Mouse (Mus musculus) E14TG2a.4 (cell line): ENCODE data around the gene Cfb.

Experiments used
- H3K27me3 ChIP-seq: 2 replicates; pipeline ENCODE4 v1.6.1; 2014; ENCODE audit warnings: low read length, control low read depth; ENCODE audit not compliant: insufficient read depth
- H3K36me3 ChIP-seq: 2 replicates; pipeline ENCODE4 v1.6.1; 2014; ENCODE audit warnings: low read length, control low read depth; ENCODE audit not compliant: insufficient read depth
- H3K4me1 ChIP-seq: replicated peaks from 2 replicates; pipeline ENCODE4 v1.6.1; 2014; ENCODE audit warnings: low read depth, low read length, control low read depth
- H3K4me3 ChIP-seq: replicated peaks from 2 replicates; pipeline ENCODE4 v1.5.1; 2014; ENCODE audit warnings: mild to moderate bottlenecking, low read length
- H3K9me3 ChIP-seq: 2 replicates; pipeline ENCODE4 v1.6.1; 2014; ENCODE audit warnings: low read length, control low read depth
- CTCF ChIP-seq: conservative IDR thresholded peaks from 2 replicates; pipeline ENCODE4 v1.5.1; 2014; ENCODE audit warnings: low read length
- NANOG ChIP-seq: IDR thresholded peaks from 2 replicates; pipeline ENCODE4 v1.6.1; 2014; ENCODE audit warnings: borderline replicate concordance, low read length, mixed read lengths
- POU5F1 ChIP-seq: IDR thresholded peaks from 2 replicates; pipeline ENCODE4 v1.6.1; 2014; ENCODE audit warnings: low read length, borderline replicate concordance

Cfb gene

GRCm38 (mm10) chr17:34879336-34879879, 17.1 kb upstream of the Cfb start, which contains the start of gene Zbtb12:
Gene Zbtb12 (plus strand): TSS chr17:34879483.
- Histone ChIP-seq H3K9me3 (no peaks in the 10 kb centered on the region), H3K4me3 (peak within 1 kb of the TSS; percentile 57), H3K4me1 (peaks cover 46% of the 10 kb centered on the region), H3K27me3 (peaks cover 6% of the 10 kb centered on the region), H3K36me3 (no peaks in the 10 kb centered on the region)
- TF ChIP-seq CTCF (no peak), POU5F1 (no peak), NANOG (no peak)

DNA sequence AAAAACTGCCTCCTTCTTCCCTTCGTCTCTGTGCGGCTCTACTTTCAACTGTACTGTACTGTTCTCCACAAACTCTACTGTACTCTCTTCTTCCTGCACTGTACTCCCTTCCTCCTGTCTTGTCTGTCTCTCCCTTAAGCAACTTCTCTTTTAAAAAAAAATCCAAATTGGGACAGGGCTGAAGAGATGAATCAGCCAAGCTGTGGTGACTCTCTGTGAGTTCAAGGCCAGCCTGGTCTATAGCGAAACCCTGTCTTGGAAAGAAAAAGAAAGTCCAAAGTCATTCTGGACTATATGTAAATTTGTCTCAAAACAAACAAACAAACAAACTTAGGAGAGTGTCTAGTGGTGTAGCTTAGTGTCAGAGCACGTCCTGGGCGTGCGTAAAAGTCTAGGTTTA, 12.0 kb upstream of the Cfb start:
- Histone ChIP-seq H3K36me3 (no peaks in the 10 kb centered on the region), H3K4me1 (peaks cover 19% of the 10 kb centered on the region), H3K4me3 (no peak overlapping the region), H3K9me3 (no peaks in the 10 kb centered on the region), H3K27me3 (peaks cover 10% of the 10 kb centered on the region; the same call in 1 of the 2 replicates)
- TF ChIP-seq POU5F1 (no peak), NANOG (no peak), CTCF (no peak)

GRCm38 (mm10) chr17:34865981-34866380, 3.7 kb upstream of the Cfb start:
- Histone ChIP-seq H3K4me3 (no peak overlapping the region), H3K9me3 (no peaks in the 10 kb centered on the region), H3K4me1 (no peaks in the 10 kb centered on the region), H3K27me3 (peaks cover 17% of the 10 kb centered on the region), H3K36me3 (no peaks in the 10 kb centered on the region)
- TF ChIP-seq NANOG (no peak), POU5F1 (no peak), CTCF (no peak)

DNA sequence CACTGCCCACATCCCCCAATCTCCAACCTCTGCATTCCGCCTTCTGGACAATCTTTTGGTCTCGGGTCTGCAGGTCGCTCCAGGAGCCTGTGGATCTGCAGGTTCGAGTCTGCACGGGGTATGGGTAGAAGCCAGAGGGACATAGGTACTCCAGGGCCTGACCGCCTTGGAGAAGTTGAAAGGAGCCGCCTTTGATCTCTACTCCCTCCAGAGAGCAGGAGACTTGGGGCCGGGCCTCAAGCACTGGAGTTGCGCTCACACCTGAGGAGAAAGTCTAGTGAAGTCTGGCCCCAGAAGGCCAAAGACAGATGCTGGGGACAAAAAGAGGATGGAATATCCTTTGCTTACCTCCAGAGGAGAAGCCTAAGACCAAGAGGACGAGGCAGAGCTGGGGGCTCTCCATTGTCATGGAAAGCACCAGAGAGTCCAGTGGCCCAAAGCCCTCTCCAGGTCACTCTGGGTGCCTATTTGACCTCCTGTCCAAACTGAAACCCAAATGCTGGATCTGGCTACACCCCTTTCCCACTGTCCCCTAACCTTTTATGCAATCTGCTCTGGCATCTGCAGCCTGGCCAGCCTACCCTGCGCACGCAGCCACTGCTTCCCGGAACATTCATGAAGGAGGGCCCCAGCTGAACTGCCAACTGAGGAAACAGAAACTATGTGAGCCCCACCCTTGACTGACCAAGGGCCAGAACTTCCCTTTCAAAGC, 458 bp downstream of the Cfb start:
- TF ChIP-seq POU5F1 = no peak
- no peak for TF ChIP-seq CTCF
- no peak for TF ChIP-seq NANOG
- H3K4me3 ChIP-seq = no peak overlapping the region
- peaks cover 27% of the 10 kb centered on the region for H3K36me3 ChIP-seq
- no peaks in the 10 kb centered on the region for H3K9me3 ChIP-seq
- H3K27me3 ChIP-seq = peaks cover 17% of the 10 kb centered on the region
- peaks cover 10% of the 10 kb centered on the region for H3K4me1 ChIP-seq

DNA sequence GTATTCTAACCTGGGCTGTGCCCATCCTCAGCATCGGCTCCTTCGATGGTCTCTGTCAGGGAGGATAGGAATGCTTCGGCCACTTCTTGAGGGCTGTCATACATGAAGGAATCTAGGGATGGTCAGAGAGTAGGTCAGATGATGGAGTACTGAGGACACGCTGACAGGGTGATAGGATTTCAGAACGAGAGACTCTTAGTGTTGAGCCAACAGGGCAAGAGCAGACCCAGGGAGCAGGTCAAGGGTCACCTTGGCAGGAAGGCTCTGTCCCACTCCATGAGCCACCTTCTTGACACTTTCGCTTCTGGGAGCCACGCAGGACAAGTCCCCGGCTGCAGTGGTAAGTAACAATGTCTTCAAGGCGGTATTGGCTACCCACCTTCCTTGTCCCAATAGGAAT, 1.8 kb downstream of the Cfb start:
- Histone ChIP-seq H3K27me3 (peaks cover 17% of the 10 kb centered on the region), H3K4me1 (peaks cover 14% of the 10 kb centered on the region), H3K36me3 (peaks cover 40% of the 10 kb centered on the region), H3K9me3 (no peaks in the 10 kb centered on the region), H3K4me3 (no peak overlapping the region)
- TF ChIP-seq NANOG = no peak
- no peak for TF ChIP-seq CTCF
- no peak for TF ChIP-seq POU5F1

DNA sequence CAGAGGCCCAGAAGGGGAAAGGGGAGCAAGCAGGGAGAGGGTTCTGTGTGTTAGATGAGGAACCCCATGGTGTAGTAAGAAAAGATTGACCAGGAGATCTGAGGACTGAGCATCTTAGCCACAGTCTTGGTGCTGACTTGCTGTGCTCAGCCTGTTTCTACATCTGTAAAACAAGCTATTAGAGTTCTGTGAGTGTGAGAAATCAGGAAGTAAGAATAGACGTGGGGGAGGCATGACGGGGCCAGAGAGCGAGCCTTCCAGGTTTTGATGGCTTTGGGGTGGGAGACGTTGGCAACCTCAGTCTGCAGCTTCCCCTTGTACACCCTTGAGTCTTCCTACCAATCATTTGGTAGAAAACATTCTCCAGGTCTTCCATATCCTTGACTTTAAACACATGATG, 3.6 kb downstream of the Cfb start:
- Histone ChIP-seq H3K4me3 (no peak overlapping the region), H3K4me1 (peaks cover 16% of the 10 kb centered on the region), H3K27me3 (peaks cover 15% of the 10 kb centered on the region), H3K9me3 (no peaks in the 10 kb centered on the region), H3K36me3 (peaks cover 59% of the 10 kb centered on the region)
- TF ChIP-seq NANOG (no peak), POU5F1 (no peak), CTCF (no peak)

DNA sequence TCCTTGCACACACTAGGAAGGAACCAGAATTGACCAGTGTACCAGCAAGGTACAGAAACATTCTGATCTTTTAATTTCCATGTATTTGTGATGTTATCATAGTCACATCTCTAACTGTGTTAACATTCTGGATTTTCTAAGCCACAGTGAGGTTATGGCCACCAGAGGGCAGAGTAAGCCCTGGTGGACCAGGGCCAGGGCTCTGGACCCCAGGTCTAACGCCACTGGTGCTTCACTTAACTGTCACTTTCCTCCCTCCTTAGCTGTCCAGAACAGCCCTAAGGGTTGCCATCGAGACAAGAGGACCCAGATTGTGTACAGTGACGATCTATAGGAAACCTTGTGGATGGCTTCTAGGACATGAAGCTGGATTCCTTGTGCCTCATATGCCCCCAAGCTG, 6.5 kb downstream of the Cfb start:
- H3K4me3 ChIP-seq = no peak overlapping the region
- peaks cover 86% of the 10 kb centered on the region for H3K36me3 ChIP-seq
- peaks cover 37% of the 10 kb centered on the region for H3K4me1 ChIP-seq
- TF ChIP-seq CTCF (peak; percentile 63), POU5F1 (no peak)
- H3K9me3 ChIP-seq = no peaks in the 10 kb centered on the region
- no peaks in the 10 kb centered on the region for H3K27me3 ChIP-seq

GRCm38 (mm10) chr17:34854761-34855160, 7.6 kb downstream of the Cfb start:
- Histone ChIP-seq H3K9me3 (no peaks in the 10 kb centered on the region), H3K36me3 (peaks cover 86% of the 10 kb centered on the region), H3K4me1 (peaks cover 41% of the 10 kb centered on the region), H3K27me3 (no peaks in the 10 kb centered on the region), H3K4me3 (no peak overlapping the region)
- no peak for TF ChIP-seq POU5F1
- TF ChIP-seq NANOG = no peak
- no peak for TF ChIP-seq CTCF

GRCm38 (mm10) chr17:34853511-34853910, 8.8 kb downstream of the Cfb start:
- no peaks in the 10 kb centered on the region for H3K27me3 ChIP-seq
- H3K4me1 ChIP-seq = peaks cover 52% of the 10 kb centered on the region
- H3K9me3 ChIP-seq = no peaks in the 10 kb centered on the region
- TF ChIP-seq POU5F1 (no peak), CTCF (no peak), NANOG (no peak)
- H3K36me3 ChIP-seq = peaks cover 78% of the 10 kb centered on the region
- H3K4me3 ChIP-seq = no peak overlapping the region
